Mouse (Mus musculus) bone marrow macrophage, adult 2 months (primary cell): ENCODE results near the gene Nol8.

Experiments used
- CTCF ChIP-seq: IDR thresholded peaks from 2 replicates; pipeline ENCODE4 v1.5.1; 2012; ENCODE audit warnings: low read depth, mild to moderate bottlenecking, low read length, moderate library complexity
- POLR2A ChIP-seq: IDR thresholded peaks from 2 replicates; pipeline ENCODE4 v1.6.1; 2012; ENCODE audit warnings: mild to moderate bottlenecking, low read depth, low read length, borderline replicate concordance

DNA sequence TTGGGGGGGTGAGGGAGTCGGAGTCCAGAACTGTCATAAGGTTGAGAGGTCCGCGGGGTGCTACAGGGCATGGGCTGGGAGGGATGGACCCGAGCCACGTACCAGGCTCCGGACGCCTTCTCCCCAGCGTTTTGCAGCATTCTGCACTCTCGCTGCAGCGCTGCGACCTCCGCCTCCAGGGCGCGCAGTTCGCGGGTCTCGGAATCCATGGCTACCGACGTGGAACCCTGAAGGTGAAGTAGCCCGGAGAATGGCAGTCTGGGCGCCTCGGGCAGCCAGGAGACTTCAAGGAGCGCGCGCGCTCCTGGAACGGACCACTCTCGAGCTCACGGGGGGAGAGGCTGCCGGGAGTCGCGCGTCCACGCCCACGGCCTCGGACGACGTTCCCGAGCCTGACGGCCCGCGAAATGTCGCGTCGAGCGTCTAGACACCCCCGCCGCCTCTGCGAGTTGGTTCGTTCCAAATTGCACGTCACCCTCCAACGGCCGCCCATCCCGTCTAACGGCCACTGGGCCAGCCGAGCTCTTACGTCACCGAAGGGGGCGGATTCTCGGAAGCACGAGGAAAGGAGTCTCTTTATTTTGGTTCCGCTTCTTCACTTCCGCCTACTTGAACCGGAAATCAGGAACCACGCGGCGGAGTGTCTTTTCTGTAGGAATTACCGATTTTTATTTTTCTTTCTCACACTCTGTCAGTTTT lies at the start of gene Nol8, which contains the start of gene Cenpp:
- TF ChIP-seq CTCF (no peak), POLR2A (no peak)
